Mouse (Mus musculus) embryonic fibroblast, embryonic 13.5 days (primary cell): Measurements from ENCODE around the gene Agrn. TPM values are rescaled to one million over a fixed set of nuclear protein-coding genes. Genes with fewer than 3 reads are reported as not detected.

Source experiments
- H3K27ac ChIP-seq: 2 replicates; pipeline ENCODE4 v1.5.1; 2012; ENCODE audit warnings: low read length, control low read depth, inconsistent platforms; ENCODE audit not compliant: insufficient read depth
- H3K4me1 ChIP-seq: 2 replicates; pipeline ENCODE4 v1.6.1; 2011; ENCODE audit warnings: low read length; ENCODE audit not compliant: control insufficient read depth, insufficient read depth
- H3K4me3 ChIP-seq: 2 replicates; pipeline ENCODE4 v1.5.1; 2011; ENCODE audit warnings: mild to moderate bottlenecking, control low read depth, low read length; ENCODE audit not compliant: insufficient read depth
- CTCF ChIP-seq: IDR thresholded peaks from 2 replicates; pipeline ENCODE4 v1.5.1; 2011; ENCODE audit warnings: mild to moderate bottlenecking, control low read depth, low read length, moderate library complexity, borderline replicate concordance; ENCODE audit not compliant: insufficient read depth
- POLR2A ChIP-seq: IDR thresholded peaks from 2 replicates; pipeline ENCODE4 v1.6.1; 2011; ENCODE audit warnings: low read depth, mild to moderate bottlenecking, control low read depth, low read length, moderate library complexity
- polyA plus RNA-seq: library from polyadenylated mRNA; stranded (reverse); fragments of >200 nt; gene quantifications from 2 replicates; pipeline ENCODE4 v1.2.4, GENCODE M21; 2011; ENCODE audit warnings: low read depth; ENCODE audit not compliant: missing spikeins, insufficient read length

Agrn gene
- 102 and 110 TPM in 2 replicates for polyA plus RNA-seq

DNA sequence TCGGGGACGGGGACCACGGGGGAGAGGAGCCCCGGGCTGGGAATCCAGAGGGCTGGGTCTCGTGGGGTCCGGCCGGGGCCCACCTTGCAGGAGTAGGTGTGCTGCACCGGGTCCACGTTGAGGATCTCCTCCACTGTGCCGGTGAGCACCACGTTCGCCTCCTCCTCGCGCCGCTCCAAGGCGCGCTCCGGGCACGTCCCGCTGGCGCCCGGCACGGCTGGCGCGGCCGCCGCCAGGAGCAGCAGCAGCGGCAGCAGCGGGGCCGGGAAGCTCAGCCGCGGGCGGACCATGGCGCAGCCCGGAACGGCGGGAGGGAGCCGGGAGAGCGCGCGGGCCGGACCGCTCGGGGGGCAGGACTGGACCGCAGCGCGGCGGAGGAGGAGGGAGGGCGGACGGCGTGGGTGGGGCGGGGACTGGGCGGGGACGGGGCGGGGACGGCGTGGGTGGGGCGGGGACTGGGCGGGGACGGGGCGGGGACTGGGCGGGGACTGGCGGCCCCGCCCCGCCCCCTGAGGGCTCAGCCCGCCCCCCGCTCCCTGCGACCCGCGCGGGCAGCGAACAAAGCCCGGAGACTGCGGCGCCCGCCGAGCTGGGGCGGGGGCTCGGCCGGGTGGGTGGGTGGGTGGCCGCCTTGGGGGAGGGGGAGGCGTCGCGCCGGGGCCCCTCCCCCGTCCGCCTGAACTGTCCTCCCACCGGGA, at the start of gene Agrn:
TSS of gene Agrn (minus strand) at position 358 of the 698 bp plus-strand sequence.
- H3K27ac ChIP-seq = peak within 1 kb of the TSS; percentile 67
- peaks cover 8% of the 10 kb centered on the region for H3K4me1 ChIP-seq
- TF ChIP-seq POLR2A (peak; percentile 65; the same call in 1 of the 2 replicates), CTCF (no peak)
- peak within 1 kb of the TSS; percentile 51 for H3K4me3 ChIP-seq

DNA sequence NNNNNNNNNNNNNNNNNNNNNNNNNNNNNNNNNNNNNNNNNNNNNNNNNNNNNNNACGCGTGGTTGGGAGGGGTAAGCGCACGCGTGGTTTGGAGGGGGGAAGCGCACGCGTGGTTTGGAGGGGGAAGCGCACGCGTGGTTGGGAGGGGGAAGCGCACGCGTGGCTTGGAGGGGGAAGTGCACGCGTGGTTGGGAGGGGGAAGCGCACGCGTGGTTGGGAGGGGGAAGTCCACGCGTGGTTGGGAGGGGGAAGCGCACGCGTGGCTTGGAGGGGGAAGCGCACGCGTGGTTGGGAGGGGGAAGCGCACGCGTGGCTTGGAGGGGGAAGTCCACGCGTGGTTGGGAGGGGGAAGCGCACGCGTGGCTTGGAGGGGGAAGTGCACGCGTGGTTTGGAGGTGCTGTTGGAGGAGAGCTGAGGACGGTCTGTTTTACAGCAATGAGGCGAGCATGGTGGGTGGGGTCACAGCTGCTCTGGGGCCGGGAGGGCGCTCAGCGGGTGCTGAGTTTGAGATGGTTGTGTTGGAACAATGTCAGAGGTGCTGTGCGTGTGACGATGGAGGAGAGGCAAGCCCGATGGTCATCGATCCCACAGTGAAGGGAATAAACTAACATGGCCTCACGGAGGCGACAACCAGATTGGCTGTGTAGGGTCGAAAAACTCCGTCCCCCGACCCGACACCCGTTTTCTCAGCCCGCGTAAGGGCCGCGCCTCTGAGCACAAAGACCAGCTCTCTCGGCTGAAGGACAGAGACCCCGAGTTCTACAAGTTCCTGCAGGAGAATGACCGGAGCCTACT, 39.6 kb upstream of the Agrn start:
- TF ChIP-seq POLR2A (no peak), CTCF (no peak)
- Histone ChIP-seq H3K4me3 (peak overlapping the region; percentile 90), H3K27ac (no peak overlapping the region), H3K4me1 (no peaks in the 10 kb centered on the region)

DNA sequence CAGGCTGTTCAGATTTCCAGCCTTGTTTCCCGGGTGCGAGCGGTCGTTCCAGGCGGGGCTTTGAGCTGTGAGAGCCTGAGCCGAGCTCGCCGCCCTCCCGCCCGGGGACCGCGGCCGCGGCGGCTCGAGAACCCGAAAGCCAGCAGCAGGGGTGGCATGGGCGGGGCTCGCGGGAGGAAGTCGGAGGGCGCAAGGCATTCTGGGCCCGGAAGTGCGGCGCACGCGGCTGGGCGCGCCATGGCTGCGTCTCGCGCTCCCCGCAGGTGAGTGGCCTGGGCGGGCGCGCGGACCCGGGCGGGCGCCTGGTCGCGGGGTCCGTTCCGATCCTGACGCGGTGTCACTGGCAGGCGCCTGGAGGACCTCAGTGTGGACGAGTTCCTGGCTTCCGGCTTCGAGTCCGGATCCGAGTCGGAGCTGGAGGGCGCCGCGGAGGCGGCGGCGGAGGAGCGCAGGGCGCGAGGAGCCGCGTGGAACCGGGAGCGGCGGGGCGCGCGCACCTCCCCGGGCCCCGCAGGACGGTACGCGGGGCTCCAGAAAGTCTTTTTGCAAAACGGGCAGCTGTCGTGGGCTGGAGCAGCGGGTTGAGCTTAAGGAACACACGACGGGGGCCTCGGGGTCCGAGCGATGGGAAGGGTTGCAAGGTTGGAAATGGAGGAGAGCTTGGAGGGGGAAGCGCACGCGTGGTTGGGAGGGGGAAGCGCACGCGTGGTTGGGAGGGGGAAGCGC, 38.7 kb upstream of the Agrn start, which contains the start of gene Noc2l:
TSS of gene Noc2l (plus strand) at position 203 of the 726 bp plus-strand sequence.
- H3K27ac ChIP-seq = peak within 1 kb of the TSS; percentile 68
- peak; percentile 70 for TF ChIP-seq POLR2A
- no peak for TF ChIP-seq CTCF
- no peaks in the 10 kb centered on the region for H3K4me1 ChIP-seq
- peak within 1 kb of the TSS; percentile 90 for H3K4me3 ChIP-seq

DNA sequence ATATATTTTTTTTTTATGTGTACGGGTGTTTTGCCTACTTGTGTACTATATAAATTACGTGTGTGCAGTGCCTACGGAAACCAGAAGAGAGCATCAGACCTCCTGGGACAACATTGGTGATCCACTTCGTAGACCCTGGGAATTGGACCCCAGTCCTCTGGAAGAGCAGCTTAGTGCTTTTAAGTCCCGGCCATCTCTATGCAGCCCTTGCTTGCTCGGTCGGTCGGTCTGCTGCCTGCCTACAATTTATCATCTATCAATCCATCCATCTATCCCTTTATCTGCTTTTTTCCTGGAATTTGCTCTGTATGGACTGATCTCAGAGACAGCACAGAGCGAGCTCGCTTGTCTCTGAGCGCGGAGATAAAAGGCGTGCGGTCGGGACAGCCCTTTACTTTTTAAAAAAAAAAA, 38.1 kb upstream of the Agrn start:
- Histone ChIP-seq H3K27ac (peak overlapping the region; percentile 55), H3K4me1 (no peaks in the 10 kb centered on the region), H3K4me3 (peak overlapping the region; percentile 41)
- TF ChIP-seq POLR2A (no peak), CTCF (no peak)

DNA sequence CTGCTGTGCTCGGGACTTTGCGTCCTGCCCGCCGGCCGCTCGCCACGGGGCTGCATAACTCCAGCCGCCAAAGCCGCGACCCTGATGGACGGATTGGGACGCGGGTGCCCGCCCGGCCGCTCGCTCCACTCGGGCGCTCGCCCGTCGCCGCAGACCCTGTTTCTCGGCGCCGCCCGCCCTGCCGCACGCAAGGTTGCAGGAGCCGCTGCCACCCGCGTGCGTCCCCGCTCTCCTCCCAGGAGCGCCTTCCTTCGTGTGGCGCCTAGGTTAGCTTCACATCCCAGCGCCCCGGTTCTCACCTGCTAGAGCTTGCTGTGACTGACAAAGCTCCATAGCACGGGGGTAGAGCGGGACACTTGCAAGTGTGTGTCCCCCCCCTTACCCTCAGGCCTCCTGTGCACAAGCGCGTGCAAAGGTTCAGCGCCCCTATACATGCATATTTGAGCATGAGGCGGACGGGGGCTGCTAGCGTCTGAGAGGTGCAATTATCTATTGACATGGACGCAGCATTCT, 37.5 kb upstream of the Agrn start, which contains the start of gene Plekhn1:
TSS of gene Plekhn1 (minus strand) at position 157 of the 513 bp plus-strand sequence.
- no peaks in the 10 kb centered on the region for H3K4me1 ChIP-seq
- H3K4me3 ChIP-seq = peak within 1 kb of the TSS; percentile 74
- peak within 1 kb of the TSS; percentile 55 for H3K27ac ChIP-seq
- peak; percentile 43 for TF ChIP-seq POLR2A
- no peak for TF ChIP-seq CTCF

DNA sequence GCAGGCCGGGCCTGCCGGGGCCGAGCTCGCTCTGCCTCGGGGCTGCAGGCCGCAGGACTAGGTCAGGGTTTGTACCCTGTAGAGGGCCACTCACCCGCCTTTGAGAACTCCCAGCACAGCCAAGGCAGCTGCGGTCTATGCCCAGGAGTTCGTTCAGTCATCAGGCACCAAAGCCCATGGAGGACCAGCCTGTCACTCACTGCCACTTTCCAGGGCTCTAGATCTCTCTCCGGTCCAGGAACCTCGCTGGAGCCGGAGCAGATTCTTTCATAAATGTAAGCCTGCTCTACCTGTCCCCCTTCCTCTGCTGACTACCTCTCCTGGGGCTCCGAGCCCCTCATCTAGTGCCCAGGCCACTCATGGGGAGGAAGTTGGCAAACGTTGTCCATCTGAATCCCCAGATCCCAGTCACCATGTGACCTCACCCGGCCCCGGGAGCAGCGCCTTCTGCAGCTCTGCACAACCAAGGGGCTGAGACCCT, 36.8 kb upstream of the Agrn start:
- Histone ChIP-seq H3K4me1 (peaks cover 1% of the 10 kb centered on the region; the same call in 1 of the 2 replicates), H3K4me3 (peak overlapping the region; percentile 74), H3K27ac (no peak overlapping the region)
- no peak; the same call in 1 of the 2 replicates for TF ChIP-seq POLR2A

DNA sequence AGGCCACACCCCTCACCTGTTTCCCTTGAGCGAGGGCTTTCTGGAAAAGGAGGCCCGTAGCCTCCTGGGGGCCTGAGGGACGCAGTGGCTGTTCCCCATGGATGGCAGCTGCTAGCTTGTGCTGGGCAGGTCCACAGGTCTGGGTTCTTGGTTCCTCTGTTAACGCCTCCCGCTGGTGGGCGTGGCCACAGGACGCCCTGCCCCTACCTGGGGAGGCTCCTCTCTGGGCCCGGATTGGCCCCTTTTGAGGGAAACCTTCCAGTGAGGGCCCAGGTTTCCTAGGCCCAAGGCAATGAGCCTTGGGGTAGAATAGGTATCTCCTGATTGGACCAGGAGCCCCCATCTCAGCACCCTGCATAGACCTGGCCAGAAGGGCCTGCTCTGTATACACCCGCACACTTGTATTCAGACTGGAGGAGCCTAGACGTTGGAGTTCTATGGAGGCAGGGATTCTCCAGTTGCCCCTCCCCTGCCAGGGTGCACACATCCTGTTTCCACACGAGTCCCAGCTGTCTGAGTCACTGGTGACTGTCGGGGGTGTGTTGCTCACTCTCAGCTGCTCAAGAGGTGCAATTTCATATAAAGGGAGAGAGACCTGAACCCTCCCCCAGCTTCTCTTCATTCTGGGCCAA, 31.2 kb upstream of the Agrn start:
- TF ChIP-seq POLR2A = peak; percentile 47
- TF ChIP-seq CTCF = no peak
- Histone ChIP-seq H3K27ac (peak overlapping the region; percentile 36; the same call in 1 of the 2 replicates), H3K4me3 (peak overlapping the region; percentile 19), H3K4me1 (peaks cover 4% of the 10 kb centered on the region; the same call in 1 of the 2 replicates)

DNA sequence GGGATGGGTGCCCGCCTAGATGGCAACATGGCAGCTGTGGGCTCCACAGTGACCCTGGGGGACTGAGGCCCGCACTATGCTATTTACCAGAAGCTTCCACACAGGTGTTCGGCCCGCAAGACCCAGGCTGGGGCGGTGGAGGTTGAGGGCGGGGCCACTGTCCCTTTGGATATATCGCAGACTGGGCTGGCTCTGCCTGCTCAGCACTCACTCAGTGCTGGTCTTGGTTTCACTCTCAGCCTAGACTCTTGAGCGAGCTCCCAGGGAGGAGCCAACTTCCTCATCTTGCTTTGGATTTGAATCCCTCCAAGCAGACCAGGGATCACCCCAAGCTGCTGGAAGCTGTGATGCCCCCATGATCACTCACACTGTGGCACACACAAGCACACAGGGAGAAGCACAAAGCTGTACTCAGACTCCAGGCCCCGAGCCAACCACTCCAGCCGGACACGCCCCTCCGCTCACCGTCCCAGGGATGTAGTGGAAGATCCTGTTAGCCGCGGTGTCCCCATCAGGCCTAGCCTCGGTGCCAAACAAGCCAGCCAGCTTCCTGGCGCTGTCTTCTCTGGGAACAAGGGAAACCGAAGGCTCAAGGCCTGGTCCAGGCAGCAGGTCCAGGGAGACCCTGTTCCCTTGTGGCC, 30.6 kb upstream of the Agrn start:
- no peak for TF ChIP-seq CTCF
- TF ChIP-seq POLR2A = no peak
- Histone ChIP-seq H3K27ac (peak overlapping the region; percentile 36; the same call in 1 of the 2 replicates), H3K4me3 (peak overlapping the region; percentile 19), H3K4me1 (peaks cover 4% of the 10 kb centered on the region; the same call in 1 of the 2 replicates)

DNA sequence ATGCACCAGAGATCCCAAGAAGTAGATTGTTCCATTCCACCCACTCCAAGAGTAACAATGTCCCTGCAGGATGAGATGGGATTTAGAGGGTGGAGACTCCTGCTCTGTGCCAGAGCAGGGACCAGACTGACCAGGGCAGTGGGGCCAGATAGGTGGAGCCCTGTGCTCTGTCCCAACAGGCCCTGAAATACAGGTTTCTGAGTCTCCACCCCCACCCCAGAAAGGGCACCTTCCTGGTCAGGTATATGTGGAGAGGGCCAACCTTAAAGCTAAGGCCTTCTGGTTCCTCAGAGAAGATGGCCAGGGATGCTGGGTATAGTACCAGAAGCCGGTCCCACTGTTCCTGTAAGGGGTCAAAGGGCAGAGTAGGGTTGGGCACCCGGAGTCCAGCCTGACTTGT, 27.0 kb upstream of the Agrn start:
- TF ChIP-seq CTCF (no peak), POLR2A (no peak)
- H3K27ac ChIP-seq = no peak overlapping the region
- H3K4me3 ChIP-seq = no peak overlapping the region
- H3K4me1 ChIP-seq = peaks cover 6% of the 10 kb centered on the region; the same call in 1 of the 2 replicates
